Comparison of ENCODE assay signal across 9 mouse cellular contexts in genomic region chr1:64809085-64809484, GRCm38 (mm10).
DNase-seq lines count a peak whose midpoint lies in the region; ATAC-seq lines count a peak whose summit lies in the region.
"Had no signal": no experiment of that assay in that cellular context is flagged by ENCODE, and none has a peak within 500 bp of the region (broad histone marks: within the 10 kb centered on the region; RNA-seq: fewer than 3 reads in every experiment).

No protein-coding gene starts in this region.

- ATAC-seq in heart, embryonic 13.5 days (ENCODE audit: extremely low read depth, insufficient number of reproducible peaks, low FRiP score, low TSS enrichment): peak; percentile 68; the same call in 1 of the 2 replicates
- ATAC-seq in megakaryocyte, adult 5-6 weeks (ENCODE audit: poor library complexity, severe bottlenecking): no peak
- no peak for ATAC-seq in hindbrain, embryonic 12.5 days (ENCODE audit: low FRiP score)

- H3K4me2 ChIP-seq in heart, embryonic 13.5 days: no peak overlapping the region
- H3K4me2 ChIP-seq in hindbrain, embryonic 12.5 days (replicated peaks): no peak overlapping the region

- H3K4me1 ChIP-seq in heart, embryonic 13.5 days: peaks cover 27% of the 10 kb centered on the region
- peaks cover under 1% of the 10 kb centered on the region; the same call in 1 of the 2 replicates for H3K4me1 ChIP-seq in heart, embryonic 10.5 days
- 0 out of 2 replicates have a peak, but pooled peaks cover 2% of the 10 kb centered on the region for H3K4me1 ChIP-seq in hindbrain, embryonic 12.5 days

- no peaks in the 10 kb centered on the region for H3K36me3 ChIP-seq in heart, embryonic 13.5 days
- H3K36me3 ChIP-seq in heart, embryonic 10.5 days: no peaks in the 10 kb centered on the region
- no peaks in the 10 kb centered on the region for H3K36me3 ChIP-seq in hindbrain, embryonic 12.5 days

- no peak overlapping the region for H3K4me3 ChIP-seq in heart, embryonic 13.5 days
- H3K4me3 ChIP-seq in heart, embryonic 10.5 days: no peak overlapping the region
- H3K4me3 ChIP-seq in hindbrain, embryonic 12.5 days: no peak overlapping the region

- no peaks in the 10 kb centered on the region for H3K9me3 ChIP-seq in heart, embryonic 13.5 days
- no peaks in the 10 kb centered on the region for H3K9me3 ChIP-seq in heart, embryonic 10.5 days
- no peaks in the 10 kb centered on the region for H3K9me3 ChIP-seq in hindbrain, embryonic 12.5 days (replicated peaks)

- H3K9ac ChIP-seq in heart, embryonic 13.5 days: no peak overlapping the region
- H3K9ac ChIP-seq in hindbrain, embryonic 12.5 days: no peak overlapping the region

- peak overlapping the region; percentile 66 for H3K27ac ChIP-seq in heart, embryonic 13.5 days (replicated peaks)
- no peak overlapping the region for H3K27ac ChIP-seq in heart, embryonic 10.5 days
- no peak overlapping the region for H3K27ac ChIP-seq in hindbrain, embryonic 12.5 days

- WGBS in heart, embryonic 13.5 days: 36% methylated on average over 2 of the region's 2 CpGs
- 46% methylated on average over 2 of the region's 2 CpGs for WGBS in heart, embryonic 10.5 days
- 76% methylated on average over 2 of the region's 2 CpGs for WGBS in hindbrain, embryonic 12.5 days

- H3K27me3 ChIP-seq in heart, embryonic 13.5 days (replicated peaks): no peaks in the 10 kb centered on the region
- no peaks in the 10 kb centered on the region for H3K27me3 ChIP-seq in heart, embryonic 10.5 days (ENCODE audit: insufficient read depth, poor library complexity, severe bottlenecking)
- H3K27me3 ChIP-seq in hindbrain, embryonic 12.5 days: no peaks in the 10 kb centered on the region

- no peak for DNase-seq in heart, embryonic 10.5 days (ENCODE audit: low spot score)
- peak; percentile 62 for DNase-seq in fat pad, adult 2 months (ENCODE audit: extremely low read depth, low read depth, low spot score)
- peak; percentile 33 for DNase-seq in kidney, postnatal 10 days
- DNase-seq in retina, embryonic 14.5 days (ENCODE audit: low spot score): peak; percentile 29
- no peak for DNase-seq in thymus, postnatal 0 days (ENCODE audit: low spot score)
- DNase-seq: adrenal gland, adult 8-10 months had no signal

Comparison
In these comparisons a context has a peak if more than half of its experiments do, and no peak if none do; other contexts are left out.
1. DNase-seq: peak in fat pad, adult 2 months (single experiment), kidney, postnatal 10 days (single experiment) and retina, embryonic 14.5 days (single experiment); none in heart, embryonic 10.5 days (single experiment) and thymus, postnatal 0 days (single experiment).